In the genomic region with DNA sequence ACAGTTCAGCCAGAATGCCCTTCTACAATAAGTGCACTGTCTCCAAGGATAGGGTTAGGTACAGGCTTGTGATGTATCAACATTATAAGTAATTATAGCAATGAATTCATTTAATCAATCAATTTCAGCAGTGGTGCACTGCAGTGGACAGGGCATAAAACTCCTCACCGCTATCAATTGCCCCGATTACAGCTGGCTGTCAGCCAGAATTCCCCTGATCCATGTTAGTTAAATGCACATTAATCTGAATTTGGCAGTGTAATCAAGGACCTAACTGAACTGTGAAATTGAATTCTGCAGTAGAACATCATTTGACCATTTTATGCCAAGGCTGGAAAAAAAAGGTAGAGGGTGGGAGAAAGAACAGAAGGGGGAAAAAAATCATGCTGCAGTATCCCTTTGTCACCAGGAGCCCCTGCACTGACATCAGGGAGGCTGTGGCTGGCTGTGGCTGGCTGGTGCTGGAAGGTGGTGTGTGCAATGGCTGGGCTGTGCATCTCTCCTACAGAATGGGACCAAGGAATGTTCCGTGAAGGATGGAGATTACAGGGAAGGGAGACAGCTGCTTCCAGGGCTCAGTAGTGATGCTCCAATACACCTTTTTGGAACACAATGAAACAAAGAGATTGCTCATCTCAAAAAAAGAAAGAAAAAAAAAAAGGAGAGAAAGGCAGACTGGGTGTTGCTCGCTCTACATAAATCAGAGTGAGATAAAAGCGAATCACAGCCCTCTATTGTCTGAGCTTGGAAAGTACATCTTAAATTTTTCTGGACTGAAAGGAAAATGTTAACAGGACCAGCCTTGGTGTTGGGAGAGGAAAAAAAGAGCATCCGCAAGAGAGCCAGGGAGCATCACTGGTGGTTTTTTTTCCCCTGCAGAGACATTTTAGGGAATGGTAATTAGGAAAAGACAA, we compare ENCODE assay signal across 10 mouse cellular contexts. TPM values are rescaled to one million over a fixed set of nuclear protein-coding genes. Genes with fewer than 3 reads are reported as not detected.
A peak's percentile ranks its signal among the peaks of the same experiment; 100 is the strongest.
DNase-seq lines count a peak whose midpoint lies in the region; ATAC-seq lines count a peak whose summit lies in the region.
"Had no signal": no experiment of that assay in that cellular context is flagged by ENCODE, and none has a peak within 500 bp of the region (broad histone marks: within the 10 kb centered on the region; RNA-seq: fewer than 3 reads in every experiment).

No protein-coding gene starts in this region.

- H3K4me3 ChIP-seq in heart, embryonic 11.5 days (ENCODE audit: low read depth, low read length), result no peak overlapping the region
- H3K4me3 ChIP-seq in hindbrain, embryonic 11.5 days (ENCODE audit: low read depth, low read length), result no peak overlapping the region
- no peak overlapping the region for H3K4me3 ChIP-seq in neural tube, embryonic 11.5 days (ENCODE audit: low read depth, low read length)

- no peak overlapping the region for H3K9ac ChIP-seq in heart, embryonic 11.5 days (ENCODE audit: low read depth, low read length)
- peak overlapping the region; percentile 48; the same call in 1 of the 2 replicates for H3K9ac ChIP-seq in hindbrain, embryonic 11.5 days (ENCODE audit: low read depth, low read length)
- H3K9ac ChIP-seq in neural tube, embryonic 11.5 days (ENCODE audit: low read length), result 0 out of 2 replicates have a peak overlapping the region, but pooled peaks have one; percentile 8
- H3K9ac ChIP-seq: liver, embryonic 14.5 days had no signal

- H3K27me3 ChIP-seq in heart, embryonic 11.5 days (ENCODE audit: control insufficient read depth, insufficient read depth, low read length), result no peaks in the 10 kb centered on the region
- H3K27me3 ChIP-seq in hindbrain, embryonic 11.5 days (ENCODE audit: control insufficient read depth, insufficient read depth, low read length), result no peaks in the 10 kb centered on the region
- H3K27me3 ChIP-seq in neural tube, embryonic 11.5 days (ENCODE audit: control insufficient read depth, insufficient read depth, low read length), result no peaks in the 10 kb centered on the region

- H3K36me3 ChIP-seq in heart, embryonic 11.5 days (ENCODE audit: control insufficient read depth, insufficient read depth, low read length), result no peaks in the 10 kb centered on the region
- no peaks in the 10 kb centered on the region for H3K36me3 ChIP-seq in hindbrain, embryonic 11.5 days (ENCODE audit: control insufficient read depth, insufficient read depth, low read length)
- no peaks in the 10 kb centered on the region for H3K36me3 ChIP-seq in neural tube, embryonic 11.5 days (ENCODE audit: control insufficient read depth, insufficient read depth, low read length)

- ATAC-seq in heart, embryonic 11.5 days (replicated peaks; ENCODE audit: insufficient number of reproducible peaks, low FRiP score, low TSS enrichment), result 0 out of 2 replicates have a peak, but pooled peaks have one; percentile 35
- ATAC-seq in hindbrain, embryonic 11.5 days (ENCODE audit: low FRiP score), result peak; percentile 96
- ATAC-seq in neural tube, embryonic 11.5 days (ENCODE audit: insufficient read depth, low FRiP score, low TSS enrichment), result peak; percentile 88

- no peaks in the 10 kb centered on the region for H3K9me3 ChIP-seq in heart, embryonic 11.5 days (replicated peaks; ENCODE audit: control insufficient read depth, low read length)
- no peaks in the 10 kb centered on the region for H3K9me3 ChIP-seq in hindbrain, embryonic 11.5 days (ENCODE audit: control insufficient read depth, low read length)
- no peaks in the 10 kb centered on the region for H3K9me3 ChIP-seq in neural tube, embryonic 11.5 days (ENCODE audit: control insufficient read depth, low read length)

- no peaks in the 10 kb centered on the region for H3K4me1 ChIP-seq in heart, embryonic 11.5 days (ENCODE audit: control insufficient read depth, insufficient read depth, low read length)
- H3K4me1 ChIP-seq in hindbrain, embryonic 11.5 days (replicated peaks; ENCODE audit: control insufficient read depth, insufficient read depth, low read length), result peaks cover 5% of the 10 kb centered on the region; the same call in 1 of the 2 replicates
- H3K4me1 ChIP-seq in neural tube, embryonic 11.5 days (ENCODE audit: control insufficient read depth, insufficient read depth, low read length), result peaks cover 15% of the 10 kb centered on the region

- intact Hi-C loops in heart, postnatal 25 days (cut with DNase I), result no loop called here

- 36% methylated on average over 6 of the region's 6 CpGs for WGBS in heart, embryonic 11.5 days (ENCODE audit: insufficient replicate concordance)
- 20% methylated on average over 6 of the region's 6 CpGs for WGBS in hindbrain, embryonic 11.5 days
- 3% methylated on average over 6 of the region's 6 CpGs for WGBS in neural tube, embryonic 11.5 days

- H3K4me2 ChIP-seq in heart, embryonic 11.5 days, result no peak overlapping the region
- peak overlapping the region; percentile 17 for H3K4me2 ChIP-seq in hindbrain, embryonic 11.5 days (replicated peaks; ENCODE audit: low read depth, low read length)
- no peak overlapping the region; the same call in 1 of the 2 replicates for H3K4me2 ChIP-seq in neural tube, embryonic 11.5 days (ENCODE audit: low read depth)

- no peak overlapping the region for H3K27ac ChIP-seq in heart, embryonic 11.5 days (ENCODE audit: low read depth, low read length)
- peak overlapping the region; percentile 89 for H3K27ac ChIP-seq in hindbrain, embryonic 11.5 days (ENCODE audit: low read depth, low read length)
- peak overlapping the region; percentile 87 for H3K27ac ChIP-seq in neural tube, embryonic 11.5 days (ENCODE audit: low read depth, low read length)
- H3K27ac ChIP-seq: liver, embryonic 14.5 days had no signal

- no peak for DNase-seq in heart, postnatal 25 days (ENCODE audit: low spot score)
- peak; percentile 39 to 41 for DNase-seq in cerebellum, postnatal 25 days
- peak; percentile 65 for DNase-seq in hindbrain, embryonic 11.5 days (ENCODE audit: low spot score)
- DNase-seq in neural tube, embryonic 11.5 days (ENCODE audit: low spot score), result peak; percentile 78
- no peak for DNase-seq in adrenal gland, adult 2 months
- no peak for DNase-seq in spleen, adult 18-20 months
- DNase-seq in yolk sac, embryonic 10.5 days (ENCODE audit: low spot score), result no peak

RNA-seq across cellular contexts. Expression of gene Lamp5, which starts 56.3 kb away (rescaled TPM):
- 0.30 and 0.70 TPM in 2 replicates for polyA plus RNA-seq in heart, embryonic 11.5 days (2014; fragmentation: Nextera tagmentation; extraction: Ambion mirVana)
- not detected for total RNA-seq in heart, postnatal 25 days (2021)
- 73.1 and 88.1 TPM in 2 replicates for polyA plus RNA-seq in hindbrain, embryonic 11.5 days (2014; fragmentation: Nextera tagmentation; extraction: Ambion mirVana)
- 70.4 and 72.0 TPM in 2 replicates for polyA plus RNA-seq in neural tube, embryonic 11.5 days (2014; fragmentation: Nextera tagmentation; extraction: Ambion mirVana)
- total RNA-seq in adrenal gland, adult 2 months (2021), result not detected
- not detected in 2 replicates for polyA plus RNA-seq in adrenal gland, adult 2 months (2012; rRNA removed)
- polyA plus RNA-seq: heart, embryonic 16.5 days had no signal

Comparison
In these comparisons a context has a peak if more than half of its experiments do, and no peak if none do; other contexts are left out.
1. ATAC-seq: peak in every context shown above with its lines; median percentile 96 in hindbrain, embryonic 11.5 days; 88 in neural tube, embryonic 11.5 days; 35 in heart, embryonic 11.5 days.
2. DNase-seq: peak in cerebellum, postnatal 25 days (2 of 2), hindbrain, embryonic 11.5 days (single experiment) and neural tube, embryonic 11.5 days (single experiment); none in heart, postnatal 25 days (single experiment), adrenal gland, adult 2 months (single experiment), spleen, adult 18-20 months (0 of 2) and yolk sac, embryonic 10.5 days (single experiment).
3. RNA of gene Lamp5, which starts 56.3 kb away (polyA plus RNA-seq): 73.1 to 88.1 TPM in hindbrain, embryonic 11.5 days and 70.4 to 72.0 TPM in neural tube, embryonic 11.5 days; 0.30 to 0.70 TPM in heart, embryonic 11.5 days and not detected in adrenal gland, adult 2 months; every median in the first group is over 10 times any median in the second.